Mouse (Mus musculus) kidney, adult 2 months (tissue): ENCODE data around the gene Lrrfip1.

Experiments used
- CTCF ChIP-seq: fragments of 200-500 bp; conservative IDR thresholded peaks from 2 replicates; pipeline ENCODE4 v1.5.1; 2011; ENCODE audit warnings: low read depth, mild to moderate bottlenecking, control low read depth, low read length, moderate library complexity, mixed read lengths; ENCODE audit not compliant: insufficient read depth, insufficient read length
- POLR2A ChIP-seq: fragments of 200-500 bp; IDR thresholded peaks from one replicate; pipeline ENCODE4 v1.6.1; 2011; ENCODE audit warnings: low read depth, low read length, control low read depth

- TF ChIP-seq CTCF = no peak
- TF ChIP-seq POLR2A = no peak
Measured at GRCm38 (mm10) chr1:91144813-91145212, 146.3 kb downstream of the Lrrfip1 start, which contains the start of gene Rbm44.
